Mouse (Mus musculus): ENCODE results near the gene Gm9803. TPM values are rescaled to one million over a fixed set of nuclear protein-coding genes. Genes with fewer than 3 reads are reported as not detected.

Gene Gm9803
- polyA plus RNA-seq (2021; fragmentation: Nextera tagmentation) = 12.3 and 15.5 TPM in 2 replicates
- long read RNA-seq, experiment 1, transcript Gm9803-201 (1 exons, 563 nt) = major isoform, 29 of 29 reads
- long read RNA-seq, experiment 1, partial matches to known transcripts = 0 of 29 reads
- long read RNA-seq, experiment 1, other reads (novel, unspliced or antisense) = 0 of 29 reads
- long read RNA-seq, experiment 2 = 0 reads

GRCm38 (mm10) chr10:43523931-43524330, at the start of gene Gm9803:
TSS of gene Gm9803 (plus strand) at chr10:43524084.

GRCm38 (mm10) chr10:43478751-43479435, 45.0 kb upstream of the Gm9803 start, which contains the start of gene Bend3:
TSS of gene Bend3 (plus strand) at chr10:43478831.

GRCm38 (mm10) chr10:43540442-43541152, 16.7 kb downstream of the Gm9803 start, which contains the start of gene 1700021F05Rik:
TSS of gene 1700021F05Rik (minus strand) at chr10:43540994.

Other genes with a start within 250 kb of the Gm9803 start
- 0.43 and 0.54 TPM in 2 replicates for gene Bend3, start 45.3 kb upstream of the Gm9803 start, polyA plus RNA-seq (2021; fragmentation: Nextera tagmentation)
- gene 1700021F05Rik, start 16.9 kb downstream of the Gm9803 start, polyA plus RNA-seq (2021; fragmentation: Nextera tagmentation) = 86.0 and 92.0 TPM in 2 replicates
- gene Cd24a, start 54.2 kb downstream of the Gm9803 start, polyA plus RNA-seq (2021; fragmentation: Nextera tagmentation) = 7.0 and 8.1 TPM in 2 replicates